Mouse (Mus musculus): Measurements from ENCODE around the gene Cab39l.

The Cab39l gene

DNA sequence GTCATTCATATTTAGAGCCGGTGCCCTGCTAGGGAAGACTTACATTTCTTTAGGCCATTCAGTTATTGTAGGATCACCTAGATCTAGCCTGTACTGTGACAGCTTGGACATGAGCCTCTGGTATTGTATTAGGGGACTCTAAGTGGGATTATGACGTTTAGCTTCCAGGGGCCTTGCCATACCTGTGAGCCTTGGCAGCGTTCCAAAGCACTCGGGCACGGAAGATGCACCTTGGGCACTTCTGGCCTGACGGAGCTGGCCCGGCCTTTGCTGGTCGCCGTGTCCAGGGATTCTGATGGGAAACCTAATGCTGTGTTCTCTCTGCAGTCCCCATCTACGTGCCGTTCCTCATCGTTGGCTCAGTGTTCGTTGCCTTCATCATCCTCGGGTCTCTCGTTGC lies 188.5 kb downstream of the Cab39l start:
- no peak for DNase-seq (ENCODE audit: low read depth, low spot score)

DNA sequence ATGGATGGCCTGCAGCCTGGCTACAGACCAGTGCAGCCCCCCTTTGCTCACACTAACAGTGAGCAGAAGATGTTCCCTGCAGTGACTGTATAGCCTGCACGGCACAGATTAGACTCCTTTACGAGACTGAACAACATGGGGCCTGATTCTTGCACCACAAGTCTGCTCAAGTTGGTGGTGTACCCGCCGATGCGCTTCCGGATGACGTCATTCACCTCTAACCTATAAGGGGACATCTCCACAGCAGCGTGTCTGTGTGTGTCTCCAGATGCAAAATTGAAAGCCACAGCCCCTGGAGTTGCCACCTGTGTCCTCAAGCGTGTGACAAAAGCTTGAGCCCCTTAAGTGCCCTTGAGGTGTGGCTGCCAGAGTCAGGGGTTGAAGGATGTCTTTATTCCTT lies 189.3 kb downstream of the Cab39l start:
- DNase-seq (ENCODE audit: low read depth, low spot score): no peak

DNA sequence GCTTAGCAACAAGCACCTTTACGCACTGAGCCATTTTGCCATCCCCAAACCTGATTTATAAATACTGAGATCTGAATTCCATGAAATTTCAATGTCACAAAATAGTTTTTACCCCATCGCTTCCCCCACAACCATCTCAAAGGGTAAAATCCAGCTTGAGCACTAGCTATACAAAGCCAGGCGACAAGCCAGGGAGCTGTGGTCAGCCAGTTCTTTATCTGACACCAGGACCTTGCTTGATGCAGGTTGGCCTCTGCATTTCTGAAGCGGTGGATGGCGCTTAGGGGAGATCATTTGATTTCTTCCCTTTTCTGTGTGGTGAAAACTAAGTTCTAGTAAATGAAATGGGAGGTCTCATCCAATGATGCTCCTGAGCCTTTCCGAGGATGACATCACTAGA lies 191.3 kb downstream of the Cab39l start:
- no peak for DNase-seq (ENCODE audit: low read depth, low spot score)

DNA sequence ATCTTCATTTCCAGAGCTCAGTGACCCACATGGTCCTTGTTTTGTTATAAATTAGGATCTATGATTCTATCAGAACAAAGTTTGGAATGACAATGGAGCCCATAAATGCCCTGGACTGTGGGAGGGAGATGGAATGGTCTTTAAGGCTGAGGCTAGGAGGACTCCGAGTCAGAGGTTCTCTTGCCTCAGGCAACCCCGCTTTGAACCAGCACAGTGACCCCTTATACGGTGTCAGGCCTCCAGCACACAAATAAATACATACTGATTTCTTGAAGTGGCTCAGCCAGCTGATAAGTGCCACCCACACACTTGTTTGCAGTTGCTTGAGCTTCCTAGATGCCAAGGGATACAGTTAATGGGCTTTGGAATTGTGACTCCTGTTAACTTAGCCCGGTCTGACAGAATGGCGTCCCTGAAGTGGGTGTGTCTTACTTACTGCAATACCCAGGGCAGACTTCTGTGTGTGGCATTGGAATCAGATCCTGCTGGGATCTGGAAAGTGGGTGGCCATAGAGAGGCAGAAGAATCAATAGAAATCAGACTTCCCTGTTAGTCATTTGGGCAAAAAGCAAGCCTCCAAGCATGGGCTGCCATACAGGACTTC lies 192.6 kb downstream of the Cab39l start:
- DNase-seq (ENCODE audit: low read depth, low spot score): no peak

DNA sequence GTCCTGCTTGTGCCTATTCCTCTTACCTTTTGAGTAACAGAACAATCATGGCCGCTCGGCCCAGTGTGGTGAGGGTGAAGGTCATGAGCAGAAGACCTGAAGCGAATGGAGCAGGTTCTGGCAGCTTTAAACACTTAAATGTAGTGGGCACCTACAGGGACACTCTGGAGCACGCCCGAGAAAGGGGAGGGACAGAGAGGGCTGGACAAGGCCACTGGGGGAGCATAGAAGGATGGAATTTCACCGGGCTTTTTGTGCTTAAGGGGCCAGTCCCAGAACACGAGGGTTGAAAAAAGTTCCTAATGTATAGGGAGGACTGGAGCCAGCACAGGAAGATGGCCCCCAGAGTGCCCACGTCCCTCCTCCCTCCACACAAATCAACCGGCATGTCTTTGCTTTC lies 193.2 kb downstream of the Cab39l start:
- DNase-seq (ENCODE audit: low read depth, low spot score): no peak

All from CD4-positive helper T cell, adult 2 months (primary cell).